Mouse (Mus musculus): ENCODE measurements around the gene Tpsg1. TPM values are rescaled to one million over a fixed set of nuclear protein-coding genes. Genes with fewer than 3 reads are reported as not detected.

The Tpsg1 gene
- polyA plus RNA-seq, 1 experiment from 2014 or later, result not detected

DNA sequence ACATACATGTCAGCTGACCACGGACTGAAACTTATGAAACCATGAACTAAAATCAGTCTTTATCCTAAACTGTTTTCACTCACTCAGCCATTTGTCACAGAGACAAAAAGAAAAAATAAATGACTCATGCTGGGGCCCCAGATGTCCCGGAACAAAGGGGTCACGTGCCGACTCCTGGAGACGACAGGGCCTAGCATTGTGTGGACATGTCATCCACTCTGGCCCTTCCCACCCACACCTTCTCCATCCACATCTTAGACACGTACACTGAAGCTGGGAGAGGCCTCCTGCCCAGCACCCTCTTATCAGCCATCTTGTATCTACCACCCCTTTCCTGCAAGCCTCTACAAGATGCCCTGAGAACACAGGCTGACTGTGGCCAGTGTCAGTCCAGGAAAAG is 48.9 kb downstream of the Tpsg1 start:
- WGBS, result 50% methylated on average over 6 of the region's 6 CpGs
- H3K4me1 ChIP-seq (replicated peaks), result peaks cover 89% of the 10 kb centered on the region
- no peak for ATAC-seq (ENCODE audit: insufficient number of reproducible peaks, low FRiP score)
- no peak overlapping the region for H3K27ac ChIP-seq (ENCODE audit: poor library complexity, severe bottlenecking)
- H3K9ac ChIP-seq, result no peak overlapping the region
- no peak overlapping the region for H3K4me2 ChIP-seq
- H3K4me3 ChIP-seq, result no peak overlapping the region
- no peaks in the 10 kb centered on the region for H3K9me3 ChIP-seq (replicated peaks)
- peaks cover 17% of the 10 kb centered on the region for H3K36me3 ChIP-seq
- H3K27me3 ChIP-seq (replicated peaks), result no peaks in the 10 kb centered on the region

DNA sequence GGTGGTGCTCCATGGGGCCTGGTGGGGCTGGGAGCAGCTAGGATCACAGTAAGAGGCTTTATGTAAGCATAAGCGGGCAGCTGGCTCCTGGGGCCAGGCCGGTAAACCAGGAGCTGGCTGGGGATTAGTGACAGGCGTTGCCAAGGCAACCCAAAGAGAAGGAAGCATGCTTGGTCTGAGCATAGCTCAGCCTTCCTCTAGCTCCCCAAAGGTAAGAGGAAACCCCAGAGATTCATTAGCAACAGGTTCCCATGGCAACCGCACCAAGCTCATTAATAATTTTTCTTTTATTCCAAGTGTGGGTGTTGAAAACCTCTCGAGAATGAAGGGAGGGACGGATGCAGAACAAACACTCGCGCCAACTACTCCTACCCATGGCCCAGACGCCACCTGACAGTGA is 49.9 kb downstream of the Tpsg1 start:
- Histone ChIP-seq H3K4me3 (no peak overlapping the region), H3K4me1 (replicated peaks) (peaks cover 94% of the 10 kb centered on the region), H3K27ac (ENCODE audit: poor library complexity, severe bottlenecking) (no peak overlapping the region), H3K4me2 (no peak overlapping the region), H3K9ac (no peak overlapping the region), H3K27me3 (replicated peaks) (no peaks in the 10 kb centered on the region), H3K36me3 (peaks cover 24% of the 10 kb centered on the region), H3K9me3 (replicated peaks) (no peaks in the 10 kb centered on the region)
- no peak for ATAC-seq (ENCODE audit: insufficient number of reproducible peaks, low FRiP score)
- WGBS, result 52% methylated on average over 9 of the region's 9 CpGs

DNA sequence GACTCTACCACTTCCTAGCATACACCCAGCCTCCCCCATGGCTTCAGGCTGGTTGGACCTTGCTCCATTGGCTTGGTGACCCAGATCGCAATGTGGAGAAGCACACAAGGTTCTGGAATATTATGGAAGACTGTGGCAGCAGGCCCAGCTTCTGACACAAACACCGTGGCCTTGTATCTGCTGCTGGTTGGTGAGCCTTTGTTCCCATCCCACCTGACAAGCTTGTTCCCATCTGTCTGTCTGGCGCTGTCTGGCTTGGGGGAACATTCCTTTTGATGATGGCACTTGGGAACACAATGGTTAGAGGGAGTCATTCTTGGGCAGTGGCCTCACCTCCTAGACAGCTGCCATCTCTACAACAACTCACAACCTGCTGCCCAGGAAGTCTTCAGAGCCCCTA is 51.9 kb downstream of the Tpsg1 start:
- Histone ChIP-seq H3K9me3 (replicated peaks) (no peaks in the 10 kb centered on the region), H3K4me1 (replicated peaks) (peaks cover 94% of the 10 kb centered on the region), H3K9ac (no peak overlapping the region), H3K27ac (ENCODE audit: poor library complexity, severe bottlenecking) (no peak overlapping the region), H3K36me3 (peaks cover 25% of the 10 kb centered on the region), H3K4me2 (no peak overlapping the region), H3K4me3 (no peak overlapping the region), H3K27me3 (replicated peaks) (no peaks in the 10 kb centered on the region)
- no peak for ATAC-seq (ENCODE audit: insufficient number of reproducible peaks, low FRiP score)
- WGBS, result 82% methylated on average over 3 of the region's 3 CpGs

Other genes with a start within 250 kb of the Tpsg1 start
- gene Ptx4, start 248.5 kb upstream of the Tpsg1 start, polyA plus RNA-seq (2016; fragmentation: Nextera tagmentation; extraction: Ambion mirVana), result 0.27 TPM in 1 of 2 replicates, not detected in the other
- 19.5 and 21.1 TPM in 2 replicates for gene Clcn7, start 235.9 kb upstream of the Tpsg1 start, polyA plus RNA-seq (2016; fragmentation: Nextera tagmentation; extraction: Ambion mirVana)
- gene Ccdc154, start 206.8 kb upstream of the Tpsg1 start, polyA plus RNA-seq (2016; fragmentation: Nextera tagmentation; extraction: Ambion mirVana), result not detected in 2 replicates
- gene Gm38655, start 193.8 kb upstream of the Tpsg1 start, polyA plus RNA-seq (2016; fragmentation: Nextera tagmentation; extraction: Ambion mirVana), result not detected in 2 replicates
- 25.1 and 25.9 TPM in 2 replicates for gene BC003965, start 184.7 kb upstream of the Tpsg1 start, polyA plus RNA-seq (2016; fragmentation: Nextera tagmentation; extraction: Ambion mirVana)
- gene Unkl, start 180.9 kb upstream of the Tpsg1 start, polyA plus RNA-seq (2016; fragmentation: Nextera tagmentation; extraction: Ambion mirVana), result 5.1 and 6.3 TPM in 2 replicates
- 25.0 TPM in 2 replicates for gene Gnptg, start 129.1 kb upstream of the Tpsg1 start, polyA plus RNA-seq (2016; fragmentation: Nextera tagmentation; extraction: Ambion mirVana)
- 33.3 and 34.1 TPM in 2 replicates for gene Tsr3, start 129.1 kb upstream of the Tpsg1 start, polyA plus RNA-seq (2016; fragmentation: Nextera tagmentation; extraction: Ambion mirVana)
- 0.18 and 0.42 TPM in 2 replicates for gene Baiap3, start 112.9 kb upstream of the Tpsg1 start, polyA plus RNA-seq (2016; fragmentation: Nextera tagmentation; extraction: Ambion mirVana)
- 459 and 468 TPM in 2 replicates for gene Ube2i, start 94.7 kb upstream of the Tpsg1 start, polyA plus RNA-seq (2016; fragmentation: Nextera tagmentation; extraction: Ambion mirVana)
- gene Prss34, start 70.9 kb upstream of the Tpsg1 start, polyA plus RNA-seq (2016; fragmentation: Nextera tagmentation; extraction: Ambion mirVana), result not detected in 2 replicates
- gene Prss28, start 60.6 kb upstream of the Tpsg1 start, polyA plus RNA-seq (2016; fragmentation: Nextera tagmentation; extraction: Ambion mirVana), result not detected in 2 replicates
- gene Prss29, start 50.6 kb upstream of the Tpsg1 start, polyA plus RNA-seq (2016; fragmentation: Nextera tagmentation; extraction: Ambion mirVana), result not detected in 2 replicates
- gene Tpsab1, start 23.7 kb upstream of the Tpsg1 start, polyA plus RNA-seq (2016; fragmentation: Nextera tagmentation; extraction: Ambion mirVana), result not detected in 2 replicates
- not detected in 2 replicates for gene Tpsb2, start 3.0 kb upstream of the Tpsg1 start, polyA plus RNA-seq (2016; fragmentation: Nextera tagmentation; extraction: Ambion mirVana)
- 13.5 and 16.3 TPM in 2 replicates for gene Cacna1h, start 64.5 kb downstream of the Tpsg1 start, polyA plus RNA-seq (2016; fragmentation: Nextera tagmentation; extraction: Ambion mirVana)
- 0.45 and 0.54 TPM in 2 replicates for gene Tekt4, start 85.3 kb downstream of the Tpsg1 start, polyA plus RNA-seq (2016; fragmentation: Nextera tagmentation; extraction: Ambion mirVana)
- gene Sstr5, start 128.0 kb downstream of the Tpsg1 start, polyA plus RNA-seq (2016; fragmentation: Nextera tagmentation; extraction: Ambion mirVana), result 0.63 and 0.67 TPM in 2 replicates
- gene Sox8, start 201.4 kb downstream of the Tpsg1 start, polyA plus RNA-seq (2016; fragmentation: Nextera tagmentation; extraction: Ambion mirVana), result 1.6 and 1.9 TPM in 2 replicates
- gene Lmf1, start 209.8 kb downstream of the Tpsg1 start, polyA plus RNA-seq (2016; fragmentation: Nextera tagmentation; extraction: Ambion mirVana), result 34.6 and 35.3 TPM in 2 replicates

Data from heart, embryonic 12.5 days (tissue).